Mouse (Mus musculus) cerebellum, adult 2 months (tissue): ENCODE results near the gene Crb3.

Experiments used
- CTCF ChIP-seq: fragments of 200-500 bp; IDR thresholded peaks from 2 replicates; pipeline ENCODE4 v1.5.1; 2011; ENCODE audit warnings: low read depth, mild to moderate bottlenecking, control low read depth, low read length, moderate library complexity, borderline replicate concordance; ENCODE audit not compliant: insufficient read depth
- POLR2A ChIP-seq: fragments of 200-500 bp; IDR thresholded peaks from 2 replicates; pipeline ENCODE4 v1.6.1; 2011; ENCODE audit warnings: low read length, control low read depth, borderline replicate concordance; ENCODE audit not compliant: insufficient read depth

DNA sequence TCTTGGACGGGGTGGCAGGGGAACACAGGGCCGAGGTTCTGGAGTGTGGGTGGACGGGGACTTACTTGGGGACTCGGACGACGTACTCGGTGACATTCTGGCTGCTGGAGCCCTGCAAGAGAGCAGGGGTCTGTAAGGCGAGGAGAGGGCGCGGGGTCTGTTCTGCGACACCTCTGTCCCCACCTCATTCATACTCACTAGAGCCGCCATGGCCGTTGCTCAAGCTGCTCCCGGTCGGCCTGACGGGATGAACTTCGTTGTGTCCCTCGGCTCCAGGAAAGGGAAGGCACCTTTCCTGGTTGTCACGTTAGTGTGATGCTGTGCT is 48.0 kb upstream of the Crb3 start:
- TF ChIP-seq CTCF (no peak), POLR2A (no peak)
